Mouse (Mus musculus) heart, adult 10 weeks (tissue): ENCODE results near the gene Chn2. TPM values are rescaled to one million over a fixed set of nuclear protein-coding genes. Genes with fewer than 3 reads are reported as not detected.

Experiments used
- polyA plus RNA-seq: library from polyadenylated mRNA; stranded (reverse); fragments of 350-450 nt; fragmentation: Illumina TruSeq; extraction: RNeasy Lipid Tissue Mini Kit (QIAGEN cat#74804); gene quantifications from one replicate; pipeline ENCODE4 v1.2.3, GENCODE M21; 2014; ENCODE audit warnings: low read depth, low replicate concordance

Chn2 gene
- 2.8 TPM for polyA plus RNA-seq

DNA sequence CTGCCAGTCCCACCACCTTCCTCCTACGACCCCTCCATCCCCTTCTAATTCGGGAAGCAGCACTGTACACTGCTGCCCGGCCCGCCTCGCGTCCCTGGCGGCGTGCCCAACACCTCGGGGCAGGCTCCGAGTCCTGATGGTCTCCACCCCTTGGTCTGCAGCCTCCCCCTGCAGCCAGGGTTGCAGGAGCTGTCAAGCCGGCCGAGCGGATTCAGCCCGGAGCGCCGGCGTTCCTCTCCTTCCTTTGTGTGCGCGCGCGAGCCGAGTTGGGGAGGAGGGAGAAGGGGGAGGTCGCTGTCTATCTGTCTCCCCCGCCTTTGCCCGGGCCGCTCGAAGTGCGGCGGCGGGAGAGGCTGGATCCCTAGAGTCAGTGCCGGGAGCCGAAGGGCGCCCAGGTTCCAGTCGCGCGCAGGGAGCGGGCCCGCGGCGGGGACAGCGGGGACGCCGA is at the start of gene Chn2:
Gene Chn2, plus strand, starts transcription at position 198 of the 448 bp plus-strand sequence.

DNA sequence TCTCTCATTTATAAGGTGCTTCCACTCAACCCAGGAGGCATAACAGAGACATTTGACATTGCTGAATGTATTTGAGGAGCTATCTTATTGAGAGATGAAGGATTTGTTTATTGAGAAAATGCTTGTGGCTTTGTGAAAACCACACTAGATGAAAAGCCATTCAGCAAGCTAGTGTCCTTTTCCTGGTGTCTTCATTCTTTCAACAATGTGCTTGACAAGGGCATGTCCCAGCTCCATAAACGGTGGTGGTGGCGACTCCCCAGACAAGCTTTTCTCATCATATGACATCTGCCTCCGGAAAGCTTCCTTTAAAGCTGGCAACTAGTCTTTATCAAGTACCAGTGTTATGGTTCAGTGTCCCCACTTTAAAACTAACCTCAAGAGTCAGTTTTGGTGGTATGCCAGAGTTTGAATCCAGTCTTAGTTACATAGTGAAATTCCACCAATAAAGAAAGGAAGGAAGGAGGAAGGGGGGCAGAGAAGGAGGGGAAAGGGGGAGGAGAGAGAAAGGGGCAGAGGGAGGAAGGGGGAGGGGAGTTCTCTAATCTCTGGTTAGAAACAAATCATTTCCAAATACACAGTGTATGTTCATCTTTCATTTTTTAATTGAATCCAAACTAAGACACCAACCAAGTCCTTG is 286.0 kb downstream of the Chn2 start, which contains the start of gene Prr15:
Gene Prr15, plus strand, starts transcription at position 590 of the 640 bp plus-strand sequence.

Other genes with a start within 250 kb of the Chn2 start
- gene Tril, start 218.7 kb upstream of the Chn2 start, polyA plus RNA-seq: 2.6 TPM
- not detected for gene Cpvl, start 60.9 kb upstream of the Chn2 start, polyA plus RNA-seq